Comparison of ENCODE assay signal across 8 mouse cellular contexts in the genomic region with DNA sequence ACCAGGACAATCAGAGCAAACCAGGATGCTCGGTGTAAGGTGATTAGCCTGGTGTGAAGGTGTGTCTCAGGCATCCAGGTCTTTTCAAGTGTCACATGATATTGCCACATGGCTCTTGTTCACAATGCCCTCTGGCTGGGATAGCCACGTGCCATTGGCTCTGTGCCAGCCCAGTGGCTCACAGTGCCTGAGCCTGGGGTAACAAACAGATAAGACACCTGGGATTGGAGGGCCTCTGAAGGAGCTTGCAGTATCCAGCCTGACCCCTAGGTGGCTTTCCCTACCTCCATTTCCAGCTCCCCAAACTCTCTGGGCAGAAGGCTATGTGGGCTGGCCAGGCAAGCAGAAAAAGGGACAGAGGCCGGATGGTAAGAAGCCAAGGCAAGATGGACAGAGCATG. TPM values are rescaled to one million over a fixed set of nuclear protein-coding genes. Genes with fewer than 3 reads are reported as not detected.
DNase-seq lines count a peak whose midpoint lies in the region; ATAC-seq and TF ChIP-seq lines count a peak whose summit lies in the region.

No protein-coding gene starts in this region.

- no peaks in the 10 kb centered on the region for H3K4me1 ChIP-seq in midbrain, embryonic 11.5 days (ENCODE audit: control insufficient read depth, insufficient read depth, low read length)
- H3K4me1 ChIP-seq in midbrain, embryonic 13.5 days (replicated peaks): peaks cover 17% of the 10 kb centered on the region; the same call in 1 of the 2 replicates
- H3K4me1 ChIP-seq in midbrain, postnatal 0 days (ENCODE audit: insufficient read depth, low read length): no peaks in the 10 kb centered on the region

- peak; percentile 91 for DNase-seq in midbrain, embryonic 11.5 days (ENCODE audit: low spot score, missing footprints)
- peak; percentile 33 for DNase-seq in adrenal gland, postnatal 25 days
- DNase-seq in embryo, embryonic 9.5 days (ENCODE audit: extremely low spot score): peak; percentile 39
- DNase-seq in kidney, adult 18-20 months: peak; percentile 59
- DNase-seq in midbrain, postnatal 0 days (ENCODE audit: low spot score): no peak
- no peak for DNase-seq in frontal cortex, postnatal 10 days (ENCODE audit: low spot score in 2 of 2)
- DNase-seq in right cerebral cortex, postnatal 10 days (ENCODE audit: low spot score in 2 of 2): no peak

- H3K36me3 ChIP-seq in midbrain, embryonic 11.5 days (ENCODE audit: control insufficient read depth, insufficient read depth, low read length): no peaks in the 10 kb centered on the region
- H3K36me3 ChIP-seq in midbrain, embryonic 13.5 days: no peaks in the 10 kb centered on the region
- H3K36me3 ChIP-seq in midbrain, postnatal 0 days (ENCODE audit: insufficient read depth, low read length): no peaks in the 10 kb centered on the region

- no peak overlapping the region for H3K9ac ChIP-seq in midbrain, embryonic 11.5 days (ENCODE audit: low read length)
- no peak overlapping the region for H3K9ac ChIP-seq in midbrain, embryonic 13.5 days (replicated peaks)
- no peak overlapping the region for H3K9ac ChIP-seq in midbrain, postnatal 0 days (replicated peaks; ENCODE audit: low read length, poor library complexity, severe bottlenecking)

- TF ChIP-seq CTCF in midbrain, postnatal 0 days (IDR thresholded peaks at IDR 0.05): peak; percentile 56

- no peak overlapping the region for H3K4me2 ChIP-seq in midbrain, embryonic 11.5 days
- H3K4me2 ChIP-seq in midbrain, embryonic 13.5 days (replicated peaks): no peak overlapping the region
- no peak overlapping the region for H3K4me2 ChIP-seq in midbrain, postnatal 0 days (ENCODE audit: low read depth, low read length, poor library complexity, severe bottlenecking)

- ATAC-seq in midbrain, embryonic 11.5 days (ENCODE audit: low FRiP score): 0 out of 2 replicates have a peak, but pooled peaks have one; percentile 16
- ATAC-seq in midbrain, embryonic 13.5 days: no peak
- no peak for ATAC-seq in midbrain, postnatal 0 days (ENCODE audit: low FRiP score)

- no peak overlapping the region for H3K27ac ChIP-seq in midbrain, embryonic 11.5 days (ENCODE audit: low read depth, low read length)
- no peak overlapping the region for H3K27ac ChIP-seq in midbrain, embryonic 13.5 days
- no peak overlapping the region for H3K27ac ChIP-seq in midbrain, postnatal 0 days (ENCODE audit: low read depth, low read length)

- H3K9me3 ChIP-seq in midbrain, embryonic 11.5 days (ENCODE audit: control insufficient read depth, low read length): no peaks in the 10 kb centered on the region
- H3K9me3 ChIP-seq in midbrain, embryonic 13.5 days: no peaks in the 10 kb centered on the region
- H3K9me3 ChIP-seq in midbrain, postnatal 0 days (ENCODE audit: low read length): no peaks in the 10 kb centered on the region

- no peaks in the 10 kb centered on the region for H3K27me3 ChIP-seq in midbrain, embryonic 11.5 days (ENCODE audit: control insufficient read depth, insufficient read depth, low read length)
- no peaks in the 10 kb centered on the region for H3K27me3 ChIP-seq in midbrain, embryonic 13.5 days
- no peaks in the 10 kb centered on the region for H3K27me3 ChIP-seq in midbrain, postnatal 0 days (ENCODE audit: insufficient read depth, low read length)

- no peak overlapping the region for H3K4me3 ChIP-seq in midbrain, embryonic 11.5 days (ENCODE audit: low read depth, low read length)
- H3K4me3 ChIP-seq in midbrain, embryonic 13.5 days (replicated peaks): no peak overlapping the region
- H3K4me3 ChIP-seq in midbrain, postnatal 0 days (ENCODE audit: low read depth, low read length): no peak overlapping the region

- 49% methylated on average over 3 of the region's 3 CpGs for WGBS in midbrain, embryonic 11.5 days
- WGBS in midbrain, embryonic 13.5 days: 44% methylated on average over 3 of the region's 3 CpGs
- WGBS in midbrain, postnatal 0 days: 42% methylated on average over 3 of the region's 3 CpGs

RNA-seq across cellular contexts. Expression of a gene that starts 35.6 kb away (rescaled TPM):
- 3.8 and 4.5 TPM in 2 replicates for polyA plus RNA-seq in midbrain, embryonic 11.5 days (2014; fragmentation: Nextera tagmentation; extraction: Ambion mirVana)
- 7.6 and 8.6 TPM in 2 replicates for polyA plus RNA-seq in midbrain, embryonic 13.5 days (2015; fragmentation: Nextera tagmentation; extraction: Ambion mirVana)
- total RNA-seq in adrenal gland, postnatal 25 days (2021): 4.7 and 7.6 TPM in 2 replicates
- total RNA-seq in midbrain, postnatal 0 days (2014; rRNA removed): 61.1 and 77.0 TPM in 2 replicates
- 12.2 and 13.5 TPM in 2 replicates for polyA plus RNA-seq in midbrain, postnatal 0 days (2015; fragmentation: Nextera tagmentation; extraction: Ambion mirVana)

Comparison
In these comparisons a context has a peak if more than half of its experiments do, and no peak if none do; other contexts are left out.
1. DNase-seq: peak in midbrain, embryonic 11.5 days (single experiment), adrenal gland, postnatal 25 days (single experiment), embryo, embryonic 9.5 days (single experiment) and kidney, adult 18-20 months (single experiment); none in midbrain, postnatal 0 days (single experiment), frontal cortex, postnatal 10 days (0 of 2) and right cerebral cortex, postnatal 10 days (0 of 2).